Comparison of ENCODE assay signal across 13 mouse cellular contexts in genomic region chr5:134275556-134275955, GRCm38 (mm10). TPM values are rescaled to one million over a fixed set of nuclear protein-coding genes. Genes with fewer than 3 reads are reported as not detected.
DNase-seq lines count a peak whose midpoint lies in the region; ATAC-seq and TF ChIP-seq lines count a peak whose summit lies in the region.
"Had no signal": no experiment of that assay in that cellular context is flagged by ENCODE, and none has a peak within 500 bp of the region (broad histone marks: within the 10 kb centered on the region; RNA-seq: fewer than 3 reads in every experiment).

No protein-coding gene starts in this region.

- H3K4me1 ChIP-seq in heart, postnatal 0 days (ENCODE audit: control insufficient read depth, insufficient read depth): 0 out of 2 replicates have a peak, but pooled peaks cover 4% of the 10 kb centered on the region
- H3K4me1 ChIP-seq: embryonic facial prominence, embryonic 15.5 days had no signal

- intact Hi-C loops in heart, postnatal 25 days (cut with DNase I): no loop called here

- no peak for TF ChIP-seq EP300 in heart, postnatal 0 days (IDR thresholded peaks at IDR 0.05; ENCODE audit: low read depth)

- ATAC-seq in heart, postnatal 0 days (ENCODE audit: insufficient read depth, low read depth): no peak
- ATAC-seq: hindbrain, postnatal 0 days had no signal

- 85% methylated on average over 10 of the region's 10 CpGs for WGBS in heart, postnatal 0 days

- no peak for TF ChIP-seq CTCF in heart, postnatal 0 days (IDR thresholded peaks at IDR 0.05; ENCODE audit: low read depth)

- no peaks in the 10 kb centered on the region for H3K27me3 ChIP-seq in heart, postnatal 0 days (ENCODE audit: control insufficient read depth, insufficient read depth, low read length)
- H3K27me3 ChIP-seq: embryonic facial prominence, embryonic 15.5 days had no signal

- H3K36me3 ChIP-seq in heart, postnatal 0 days (replicated peaks; ENCODE audit: control insufficient read depth, insufficient read depth, low read length): peaks cover 97% of the 10 kb centered on the region

- H3K4me3 ChIP-seq in heart, postnatal 0 days (ENCODE audit: low read depth, low read length): no peak overlapping the region
- H3K4me3 ChIP-seq: embryonic facial prominence, embryonic 15.5 days had no signal

- peak overlapping the region; percentile 32; the same call in 1 of the 2 replicates for H3K27ac ChIP-seq in heart, postnatal 0 days (ENCODE audit: low read depth)
- H3K27ac ChIP-seq: embryonic facial prominence, embryonic 15.5 days; hindbrain, postnatal 0 days had no signal

- H3K9me3 ChIP-seq in heart, postnatal 0 days (replicated peaks; ENCODE audit: control insufficient read depth, low read length): no peaks in the 10 kb centered on the region
- H3K9me3 ChIP-seq: embryonic facial prominence, embryonic 15.5 days had no signal

- no peak overlapping the region for H3K4me2 ChIP-seq in heart, postnatal 0 days (ENCODE audit: low read depth, low read length)
- H3K4me2 ChIP-seq: embryonic facial prominence, embryonic 15.5 days; heart, embryonic 11.5 days had no signal

- no peak overlapping the region for H3K9ac ChIP-seq in heart, postnatal 0 days (replicated peaks; ENCODE audit: low read depth, low read length)
- H3K9ac ChIP-seq: embryonic facial prominence, embryonic 15.5 days had no signal

- no peak for DNase-seq in heart, postnatal 0 days (ENCODE audit: low spot score)
- DNase-seq in heart, postnatal 25 days (ENCODE audit: low spot score): no peak
- DNase-seq in CD4-positive helper T cell, adult 2 months (ENCODE audit: low read depth, low spot score): peak; percentile 79
- peak; percentile 75 for DNase-seq in ZHBTc4 (ENCODE audit: low read depth, low spot score)
- peak; percentile 81 for DNase-seq in naive thymus-derived CD4-positive, alpha-beta T cell, adult 2 months (ENCODE audit: low read depth)
- DNase-seq in natural killer cell, adult 2 months (ENCODE audit: low spot score in 2 of 2): no peak
- DNase-seq in layer of hippocampus, postnatal 25 days (ENCODE audit: extremely low spot score in 1 of 2, low spot score in 1 of 2): no peak
- DNase-seq in layer of hippocampus, postnatal 14 days (ENCODE audit: low spot score in 2 of 2): no peak
- DNase-seq: cerebellum, postnatal 14 days; right cerebral cortex, adult 18-20 months had no signal

RNA-seq across cellular contexts. Expression of gene Gtf2i, which starts 39.0 kb away (rescaled TPM):
- 84.8 and 97.1 TPM in 2 replicates for total RNA-seq in heart, postnatal 0 days (2014; rRNA removed; ENCODE audit: low replicate concordance)
- 81.9 and 82.3 TPM in 2 replicates for polyA plus RNA-seq in heart, postnatal 0 days (2015; fragmentation: Nextera tagmentation; extraction: Ambion mirVana)
- 100 to 1,000 TPM; 194 to 218 TPM for total RNA-seq in heart, postnatal 25 days (2021)
- 100 to 1,000 TPM; 216 to 223 TPM for total RNA-seq in layer of hippocampus, postnatal 25 days (2021)
- total RNA-seq in layer of hippocampus, postnatal 14 days (2021): 100 to 1,000 TPM; 228 TPM

RNA-seq across cellular contexts. Expression of gene Ncf1, which starts 46.1 kb away (rescaled TPM):
- total RNA-seq in heart, postnatal 0 days (2014; rRNA removed; ENCODE audit: low replicate concordance): 0.70 and 3.1 TPM in 2 replicates
- 1.7 and 1.8 TPM in 2 replicates for polyA plus RNA-seq in heart, postnatal 0 days (2015; fragmentation: Nextera tagmentation; extraction: Ambion mirVana)
- 1 to 10 TPM; 5.0 to 5.3 TPM for total RNA-seq in heart, postnatal 25 days (2021)
- total RNA-seq in layer of hippocampus, postnatal 25 days (2021): 1 to 10 TPM; 5.5 to 7.8 TPM
- 1 to 10 TPM; 8.2 to 9.1 TPM for total RNA-seq in layer of hippocampus, postnatal 14 days (2021)

Comparison
In these comparisons a context has a peak if more than half of its experiments do, and no peak if none do; other contexts are left out.
1. DNase-seq: peak in CD4-positive helper T cell, adult 2 months (single experiment), ZHBTc4 (single experiment) and naive thymus-derived CD4-positive, alpha-beta T cell, adult 2 months (single experiment); none in heart, postnatal 0 days (single experiment), heart, postnatal 25 days (single experiment), natural killer cell, adult 2 months (0 of 2), layer of hippocampus, postnatal 25 days (0 of 2) and layer of hippocampus, postnatal 14 days (0 of 2).